Mouse (Mus musculus) right cerebral cortex, postnatal 4 days (tissue): ENCODE data around the gene Gchfr.

Source experiments
- DNase-seq: peaks from one replicate; pipeline ENCODE4 v3.0.0-alpha.2; 2022

The Gchfr gene

DNA sequence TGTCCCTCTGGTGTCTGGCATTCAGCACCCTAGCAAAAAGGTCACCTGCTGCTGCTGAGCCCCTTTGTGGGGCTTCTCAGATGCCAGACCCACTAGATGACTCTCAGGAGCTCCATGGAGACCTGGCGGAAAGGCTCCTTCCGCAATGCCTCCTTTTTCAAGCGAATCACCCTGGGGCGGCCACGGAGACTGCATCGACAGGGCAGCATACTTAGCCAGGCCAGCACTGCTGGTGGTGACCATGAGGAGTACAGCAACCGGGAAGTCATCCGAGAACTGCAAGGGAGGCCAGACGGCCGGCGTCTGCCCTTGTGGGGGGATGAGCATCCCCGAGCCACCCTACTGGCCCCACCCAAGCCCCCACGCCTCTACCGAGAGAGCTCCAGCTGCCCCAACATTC is 7.3 kb downstream of the Gchfr start:
- no peak for DNase-seq

DNA sequence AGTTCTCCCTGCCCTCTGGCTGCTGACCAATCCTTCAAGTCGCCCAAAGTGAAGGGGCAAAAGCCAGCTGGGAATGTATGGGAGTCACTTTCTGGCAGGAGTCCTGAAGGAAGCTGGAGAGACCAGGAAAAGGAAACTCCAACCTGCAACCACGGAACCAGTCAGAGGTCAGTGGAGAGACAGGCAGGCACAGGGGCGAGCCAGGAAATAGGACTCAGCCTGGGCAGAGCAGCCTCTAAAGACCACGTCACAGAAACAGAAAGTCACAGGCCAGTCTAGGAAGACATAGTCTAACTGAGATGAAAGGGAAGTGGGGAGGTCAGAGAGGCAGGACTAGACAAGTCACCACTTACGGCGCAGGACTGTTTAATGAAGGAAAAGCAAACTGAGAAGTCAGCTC is 8.0 kb downstream of the Gchfr start:
- no peak for DNase-seq

DNA sequence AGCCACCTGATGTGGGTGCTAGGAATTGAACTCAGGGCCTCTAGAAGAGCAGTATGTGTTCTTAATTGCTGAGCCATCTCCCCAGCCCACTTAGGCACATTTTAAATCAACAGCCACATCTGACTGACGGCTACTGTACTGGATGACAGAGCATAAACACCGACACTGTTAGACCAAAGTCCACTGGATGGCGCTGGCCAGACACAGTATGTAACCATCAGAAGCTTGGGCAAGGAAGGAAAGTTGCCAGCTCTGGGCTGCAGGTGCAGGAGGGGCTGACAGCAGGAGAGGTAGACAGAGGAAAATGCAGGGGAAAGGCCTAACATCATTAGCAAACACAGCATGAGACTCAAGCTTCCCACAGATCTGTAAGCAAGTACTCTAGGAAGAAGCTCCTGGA is 9.2 kb downstream of the Gchfr start:
- no peak for DNase-seq

DNA sequence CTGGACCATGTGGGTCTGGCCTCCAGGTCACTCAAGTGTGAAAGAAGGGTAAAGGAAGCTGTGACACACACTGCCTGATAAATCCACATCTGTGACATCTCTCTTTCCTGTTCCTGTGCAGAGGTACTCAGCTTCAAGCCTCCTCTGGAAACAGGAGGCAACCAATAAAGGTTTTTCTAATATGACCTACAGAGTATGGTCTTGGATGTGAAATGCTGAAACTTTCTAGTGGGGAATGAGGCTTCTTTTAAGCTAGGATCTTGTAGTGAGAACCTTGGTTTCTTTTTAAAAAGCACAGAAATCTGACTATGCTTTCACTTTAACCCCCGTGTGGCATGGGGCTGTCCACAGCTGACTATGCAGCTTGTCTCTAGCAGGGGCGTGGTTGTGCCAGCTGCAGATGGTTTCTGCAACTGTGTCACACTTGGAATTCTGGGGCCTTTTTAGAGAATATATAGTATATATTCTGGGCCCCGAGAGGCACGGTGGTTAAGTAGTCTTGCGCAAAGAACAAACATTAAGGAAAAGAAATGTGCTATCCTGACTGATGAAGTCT is 9.9 kb downstream of the Gchfr start:
- no peak for DNase-seq

DNA sequence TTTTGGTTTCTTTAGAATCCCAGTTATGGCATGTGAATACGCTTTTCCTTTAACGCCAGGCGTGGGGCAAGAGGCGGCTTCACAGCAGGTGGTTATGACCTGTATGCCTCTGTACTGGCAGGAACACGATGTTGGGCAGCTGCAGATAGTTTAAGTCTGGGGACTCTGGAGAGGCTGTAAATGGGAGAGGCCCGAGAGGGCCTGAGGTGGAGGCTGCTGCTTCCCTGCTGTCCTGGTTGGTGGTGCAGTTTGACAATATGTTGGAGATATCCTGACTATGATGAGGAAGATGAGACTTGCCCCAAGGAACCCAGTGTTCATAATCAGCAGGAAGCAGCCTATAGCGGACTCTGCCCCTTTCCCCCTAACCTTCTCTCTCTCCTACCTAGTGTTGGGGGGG is 15.3 kb downstream of the Gchfr start:
- DNase-seq = no peak

DNA sequence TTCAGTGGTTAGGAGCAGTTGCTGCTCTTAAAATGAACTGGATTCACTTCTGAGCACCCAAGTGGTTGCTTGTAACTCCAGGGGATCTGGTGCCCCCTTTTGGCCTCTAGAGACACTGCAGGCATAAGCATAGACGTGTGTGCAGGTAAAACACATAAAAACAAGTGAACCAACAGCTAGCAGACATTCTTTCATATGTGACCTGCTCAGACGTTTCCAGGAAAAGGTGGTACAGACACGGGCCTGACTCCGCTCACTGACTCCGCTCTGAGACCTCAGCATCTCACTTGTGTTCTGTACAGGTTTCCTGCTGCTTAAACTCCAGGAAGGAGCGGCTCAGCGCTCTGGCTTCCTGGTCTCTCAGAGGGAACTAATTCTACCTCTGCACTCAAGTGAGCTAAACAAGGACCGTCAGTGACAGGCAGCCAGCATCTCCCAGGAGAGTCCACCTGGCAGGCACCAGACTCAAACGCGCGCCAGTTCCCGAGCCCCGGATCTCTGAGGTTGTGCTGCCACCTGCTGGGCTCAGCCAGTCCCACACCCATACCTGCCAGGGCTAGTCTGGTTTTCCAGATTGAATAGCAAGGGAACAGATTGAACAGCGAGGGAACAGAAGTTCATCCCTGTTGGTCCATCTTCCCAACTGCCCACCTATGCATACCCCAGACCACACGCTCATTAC is 21.6 kb downstream of the Gchfr start:
- peak; percentile 84 for DNase-seq

DNA sequence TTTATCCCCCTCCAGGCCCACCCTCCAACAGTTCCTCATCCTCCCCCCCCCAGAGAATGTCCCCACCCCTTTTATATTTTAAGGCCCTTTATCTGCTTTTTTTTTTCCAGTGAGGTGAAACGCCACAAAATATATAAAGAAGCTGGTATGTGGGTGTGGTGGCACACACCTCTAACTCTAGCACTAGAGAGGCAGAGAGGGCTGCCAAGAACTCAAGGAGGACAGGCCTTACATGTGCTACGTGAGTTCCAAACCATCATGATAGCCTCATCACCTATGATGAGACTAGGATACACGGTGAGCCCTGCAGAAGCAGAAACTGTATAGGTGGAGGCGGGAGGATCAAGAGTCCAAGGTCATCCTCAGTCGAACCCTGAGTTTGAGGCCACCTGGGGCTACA is 23.4 kb downstream of the Gchfr start:
- DNase-seq = no peak

DNA sequence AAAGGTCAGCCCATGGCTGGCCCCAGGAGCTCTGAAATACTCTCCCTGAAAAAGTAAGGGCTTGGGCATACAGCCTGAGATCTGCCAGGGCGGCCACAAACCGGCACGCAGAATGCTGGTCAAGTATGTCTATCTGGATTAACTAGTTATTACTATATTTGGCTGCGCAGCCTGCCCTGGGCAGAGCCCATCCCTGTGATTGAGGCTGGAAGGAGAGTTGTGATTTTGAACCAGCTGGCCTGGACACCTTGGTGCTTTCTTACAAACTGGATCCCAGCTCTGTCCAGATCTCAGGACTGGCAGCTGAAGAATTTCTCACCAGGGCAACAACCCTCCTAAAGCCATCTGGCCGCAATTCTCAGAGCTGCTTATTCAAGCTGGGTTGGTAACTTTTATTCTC is 26.6 kb downstream of the Gchfr start:
- no peak for DNase-seq

DNA sequence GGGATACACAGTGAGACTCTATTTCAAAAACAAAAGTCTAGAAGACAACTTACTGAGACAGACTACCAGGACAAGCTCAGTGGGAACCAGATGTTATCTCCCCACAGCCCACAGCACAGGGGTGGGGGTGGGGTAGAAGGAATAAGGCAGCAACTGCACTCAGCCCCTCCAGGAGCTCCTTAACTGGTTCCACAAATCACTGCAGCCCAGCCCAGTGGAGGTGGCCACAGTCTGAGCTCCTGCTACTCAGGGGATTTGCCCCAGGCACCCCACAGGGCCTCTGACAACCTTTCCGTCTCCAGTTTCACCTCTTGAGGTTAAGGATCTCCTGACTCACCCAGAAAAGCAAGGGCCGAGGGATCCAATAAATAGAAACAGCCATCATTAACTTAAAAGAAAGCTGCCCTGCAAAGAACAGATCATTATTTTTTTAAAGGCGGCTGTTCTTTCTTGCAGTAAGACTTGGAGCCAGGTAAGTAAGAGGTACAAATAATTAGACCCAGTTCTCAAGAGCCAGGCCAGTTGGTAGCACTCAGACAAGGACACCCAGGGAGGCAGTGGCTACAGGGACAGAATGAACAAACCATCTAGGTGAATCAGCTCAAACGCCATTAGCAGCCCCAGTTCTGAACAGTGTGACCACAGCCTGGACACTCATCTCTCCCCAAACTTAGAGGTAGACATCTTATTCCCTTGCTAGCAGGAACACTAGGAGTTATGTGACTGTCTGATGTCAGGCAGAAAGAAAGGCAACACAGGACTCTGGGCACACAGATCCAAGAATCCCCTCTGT is 28.9 kb downstream of the Gchfr start:
- DNase-seq = no peak

DNA sequence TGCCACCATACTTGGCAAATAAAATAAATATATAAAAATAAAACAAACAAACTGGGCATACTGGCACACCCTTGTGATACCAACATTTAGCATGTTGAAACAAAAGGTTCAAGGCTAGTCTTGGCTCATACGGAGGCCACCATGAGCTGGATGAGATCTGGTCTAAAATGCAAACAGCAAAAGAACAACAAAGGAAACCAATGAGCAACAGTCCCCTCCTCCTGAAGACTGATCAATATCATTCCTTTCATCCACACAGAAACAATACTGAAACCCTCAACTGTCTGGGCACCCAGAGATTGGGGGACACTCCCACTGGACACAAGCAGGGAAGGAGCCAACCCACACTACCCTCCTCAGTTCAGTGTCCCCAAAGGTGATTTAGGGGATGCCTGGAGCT is 29.9 kb downstream of the Gchfr start:
- no peak for DNase-seq

DNA sequence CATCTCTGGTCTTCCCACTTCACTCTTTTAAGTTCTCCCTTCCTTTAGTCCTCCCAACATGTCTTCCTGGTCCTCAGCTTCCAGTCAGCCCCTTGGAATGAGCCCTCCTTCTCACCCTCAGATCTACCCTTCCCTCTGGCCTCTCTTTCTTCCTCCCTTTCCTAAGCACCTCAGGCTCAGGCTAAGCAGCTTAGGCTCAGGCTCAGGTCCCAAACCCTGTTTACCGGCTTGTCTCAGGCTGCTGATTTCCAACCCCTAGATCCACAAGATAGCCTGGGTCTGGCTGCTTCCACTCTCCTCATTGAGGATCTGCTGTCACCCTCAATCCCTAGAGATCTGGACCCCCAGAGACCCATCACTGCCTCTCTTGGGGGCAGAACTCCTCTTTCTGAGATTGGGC is 30.5 kb downstream of the Gchfr start:
- no peak for DNase-seq

DNA sequence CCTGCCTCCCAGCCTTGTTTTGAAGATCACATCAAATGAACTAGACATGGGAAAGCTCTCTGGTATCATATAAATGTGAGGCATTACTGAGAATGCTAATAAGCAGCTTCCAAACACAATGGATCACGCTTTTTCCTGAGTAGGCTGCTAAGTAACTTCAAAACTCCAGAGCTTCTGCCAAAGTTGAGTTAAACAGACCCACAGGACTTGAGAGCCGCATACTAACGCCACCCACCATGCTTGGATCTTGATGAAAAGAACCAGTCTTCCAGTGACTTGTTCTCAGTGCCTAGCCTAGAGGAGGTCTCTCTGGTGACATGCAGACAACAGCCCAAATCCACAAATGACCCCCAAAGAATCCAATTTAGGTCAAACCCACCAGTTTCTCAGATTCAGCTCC is 31.4 kb downstream of the Gchfr start:
- DNase-seq = no peak

DNA sequence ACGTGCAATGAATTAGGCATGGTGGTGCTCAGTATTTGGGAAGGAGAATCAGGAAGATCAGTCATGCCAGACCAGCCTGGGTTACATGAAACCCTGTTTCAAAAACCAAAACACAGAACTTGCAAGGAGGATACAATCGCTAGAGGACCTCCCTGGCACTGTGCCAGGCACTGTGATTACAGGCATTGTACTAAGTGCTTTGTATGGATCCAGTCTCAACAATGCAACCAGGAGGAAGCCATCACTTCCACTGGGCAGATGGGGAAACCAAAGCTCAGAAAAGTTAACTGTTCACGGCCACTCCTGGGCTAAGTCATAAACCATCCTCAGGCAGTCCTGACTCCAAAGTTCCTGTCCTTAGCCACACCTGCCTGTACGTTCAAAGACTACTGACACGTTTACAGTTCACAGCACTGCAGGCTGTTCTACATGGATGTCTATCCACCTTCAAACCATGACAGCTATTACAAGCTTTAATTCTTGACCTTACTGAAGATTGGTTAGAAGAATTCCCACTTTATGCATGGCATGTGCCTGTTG is 35.4 kb downstream of the Gchfr start:
- DNase-seq = peak; percentile 17

DNA sequence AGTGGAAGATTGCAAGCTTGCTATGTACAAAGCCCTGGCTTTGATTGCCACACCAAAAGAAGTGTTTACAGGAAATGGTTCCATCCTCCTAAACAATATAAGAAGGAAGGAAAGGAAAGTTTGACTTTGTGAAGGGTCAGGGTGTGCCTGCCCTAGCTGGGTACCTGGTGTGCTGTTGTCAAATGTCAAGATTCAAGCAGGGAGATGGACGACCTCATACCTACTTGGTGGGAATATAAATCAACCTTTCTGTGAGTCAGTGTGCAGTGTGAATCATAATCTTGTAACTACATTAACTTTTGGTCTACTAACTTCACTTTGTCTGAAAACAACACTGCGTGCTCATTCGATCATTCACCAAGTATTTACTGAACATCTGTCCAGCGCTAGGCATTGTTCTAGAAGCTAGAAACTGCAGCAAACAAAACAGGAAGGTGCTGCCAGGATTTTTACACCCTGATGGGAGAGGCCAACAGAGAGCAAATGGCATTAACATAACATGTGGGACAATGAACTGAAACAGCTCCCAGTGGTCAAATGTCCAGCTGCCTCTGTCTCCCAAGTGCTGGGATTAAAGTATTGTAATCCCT is 36.4 kb downstream of the Gchfr start:
- DNase-seq = no peak

DNA sequence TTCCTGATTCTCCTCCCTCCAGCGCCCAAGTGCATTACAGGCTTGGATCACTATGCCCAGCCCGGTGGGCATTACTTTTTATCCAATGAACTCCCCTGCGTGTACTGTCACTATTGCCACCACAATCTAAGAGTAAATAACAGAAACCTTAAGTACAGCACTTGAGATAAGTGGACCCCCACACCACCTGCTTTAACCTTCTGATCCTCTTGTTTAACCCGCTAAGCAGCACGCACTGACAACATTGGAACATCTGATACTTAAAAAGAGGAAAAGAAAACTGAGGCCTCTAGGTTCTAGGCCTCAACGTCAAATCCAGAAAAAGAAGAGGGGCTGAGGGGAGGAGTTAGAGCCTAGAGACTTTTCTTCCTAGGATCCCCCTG is 40.4 kb downstream of the Gchfr start:
- no peak for DNase-seq

DNA sequence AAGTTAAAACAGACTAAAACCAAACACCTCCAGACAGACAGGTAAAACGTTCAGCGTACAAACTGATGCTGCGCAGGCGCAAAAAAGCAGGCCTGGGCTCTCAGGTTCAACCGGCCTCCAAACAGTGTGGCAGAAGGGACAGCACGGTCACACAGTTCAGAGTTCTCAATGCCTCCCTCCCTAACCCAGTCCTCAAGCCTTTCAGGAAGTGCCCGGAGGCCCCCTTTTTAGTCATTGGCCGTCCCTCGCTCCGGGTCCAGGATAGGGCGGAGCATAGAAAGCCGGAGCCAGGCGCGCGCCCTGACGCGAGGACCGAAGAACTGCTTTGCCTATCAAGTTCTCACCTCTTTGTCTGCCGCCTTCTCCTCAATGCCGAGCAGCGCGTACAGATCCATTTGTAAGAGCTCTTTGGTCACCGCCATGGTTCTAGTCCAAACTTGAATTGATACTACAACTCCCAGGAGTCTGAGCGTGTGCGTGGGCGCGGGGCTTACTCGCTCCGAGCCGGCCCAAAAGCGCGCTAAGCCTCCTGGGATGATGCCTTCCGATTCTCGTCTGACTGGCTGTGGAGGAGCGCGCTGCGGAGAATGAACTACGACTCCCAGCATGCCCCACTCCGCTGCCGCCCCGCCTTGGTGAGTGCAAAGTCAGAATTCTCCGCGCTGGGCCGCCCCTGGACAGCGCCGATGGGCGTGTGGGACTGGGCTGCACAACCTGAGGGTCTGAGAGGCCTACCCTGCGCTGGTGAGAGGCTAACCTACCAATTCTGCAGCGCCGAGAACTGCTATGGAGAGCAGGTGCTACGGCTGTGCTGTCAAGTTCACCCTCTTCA is 41.0 kb downstream of the Gchfr start, which contains the start of the genes Zfyve19 and Dnajc17:
TSS of gene Zfyve19 (plus strand) at position 274 of the 832 bp plus-strand sequence.
TSS of gene Dnajc17 (minus strand) at position 452 of the 832 bp plus-strand sequence.
- peak; percentile 93 for DNase-seq

DNA sequence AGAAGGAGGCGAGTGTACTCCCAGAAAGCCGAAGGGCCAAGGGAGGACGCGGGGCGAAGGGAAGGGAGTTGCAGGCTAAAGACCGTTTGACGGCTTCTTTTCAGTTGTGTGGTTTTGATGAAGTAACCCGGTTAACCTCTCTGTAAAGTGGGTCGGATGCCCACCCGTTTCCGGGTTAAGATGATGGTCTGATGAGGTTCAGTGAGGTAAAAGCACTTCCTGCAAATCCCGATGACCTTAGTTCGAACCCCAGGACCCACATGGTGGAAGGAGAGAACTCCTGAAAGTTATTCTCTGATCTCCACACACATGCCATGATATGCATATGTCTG is 41.6 kb downstream of the Gchfr start:
- no peak for DNase-seq
